Mouse (Mus musculus): ENCODE measurements at regions not wholly inside any gene's neighbourhood (a gene's known extent, or its start where the extent isn't known, plus 50 kb on each side); places are given as distances from the start of the nearest gene placed in this dataset.
A peak's percentile ranks its signal among the peaks of the same experiment; 100 is the strongest.

DNA sequence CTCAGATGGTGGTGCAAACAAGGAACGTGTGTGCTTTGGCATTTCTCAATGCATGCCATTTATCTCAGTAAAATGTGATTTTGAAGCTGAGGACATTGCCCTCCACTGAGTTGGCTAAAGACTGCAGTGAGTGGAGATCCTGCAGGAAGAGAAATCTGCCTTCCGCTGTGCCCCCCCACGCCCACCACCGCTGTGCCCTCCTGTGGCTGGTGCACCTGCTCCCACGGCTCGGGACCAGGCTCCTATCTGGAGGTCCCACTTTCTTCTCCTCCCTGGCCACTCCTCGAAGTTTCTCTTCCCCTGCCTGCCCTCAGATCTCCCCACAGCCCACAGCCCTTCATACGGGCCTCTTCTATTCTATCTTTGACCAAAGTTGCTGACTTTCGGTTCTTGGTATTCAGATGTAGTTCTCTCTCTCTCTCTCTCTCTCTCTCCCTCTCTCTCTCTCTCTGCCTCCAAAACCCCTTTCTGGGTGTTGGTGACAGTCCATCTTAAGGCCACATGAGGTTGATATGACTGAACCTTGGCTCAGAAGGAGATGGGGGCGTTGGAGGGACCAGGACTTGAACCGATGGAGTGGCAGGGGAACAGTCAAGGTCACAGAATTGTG is 139.2 kb downstream of the Cdc5l start:
- DNase-seq (ENCODE audit: extremely low spot score in 1 of 2, low spot score in 1 of 2), result no peak

DNA sequence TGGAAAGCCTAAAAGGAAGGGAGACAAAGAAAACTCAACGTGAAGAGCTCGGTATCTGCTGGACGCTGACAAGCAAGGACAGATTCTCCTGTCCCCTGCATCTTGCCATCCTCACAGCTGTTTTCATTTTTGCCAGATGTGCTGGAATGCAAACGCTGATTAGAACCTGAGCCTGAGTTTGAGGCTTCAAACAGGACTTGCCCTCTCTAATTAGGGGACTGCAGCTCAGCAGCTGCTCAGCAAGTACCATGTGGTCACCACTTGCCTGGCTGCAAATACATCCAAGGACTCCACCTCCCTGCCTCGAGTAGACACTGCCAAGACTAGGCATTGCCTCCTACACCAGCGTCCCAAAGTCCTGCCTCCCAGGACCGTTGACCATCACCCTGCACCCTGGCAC is 140.7 kb downstream of the Cdc5l start:
- no peak for DNase-seq (ENCODE audit: extremely low spot score in 1 of 2, low spot score in 1 of 2)

DNA sequence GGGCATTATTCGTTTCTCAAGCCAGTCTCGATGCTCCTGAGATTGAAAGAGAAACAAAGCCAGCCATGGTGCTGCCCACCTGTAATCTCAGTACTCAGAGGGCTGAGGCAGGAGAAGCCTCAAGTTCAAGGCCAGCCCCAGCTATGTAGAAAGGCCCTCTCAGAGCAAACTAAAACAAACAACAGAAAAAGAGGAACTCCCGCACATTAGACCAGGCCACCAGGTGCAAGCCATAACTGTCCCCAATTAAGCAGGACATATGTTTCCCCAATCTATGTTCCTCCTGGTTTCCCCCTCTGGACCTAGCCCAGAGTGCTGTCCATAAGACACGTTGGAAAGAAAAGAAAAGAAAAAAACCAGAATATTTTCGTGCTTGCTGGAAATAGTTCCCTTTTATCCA is 142.5 kb downstream of the Cdc5l start:
- DNase-seq (ENCODE audit: extremely low spot score in 1 of 2, low spot score in 1 of 2), result no peak

DNA sequence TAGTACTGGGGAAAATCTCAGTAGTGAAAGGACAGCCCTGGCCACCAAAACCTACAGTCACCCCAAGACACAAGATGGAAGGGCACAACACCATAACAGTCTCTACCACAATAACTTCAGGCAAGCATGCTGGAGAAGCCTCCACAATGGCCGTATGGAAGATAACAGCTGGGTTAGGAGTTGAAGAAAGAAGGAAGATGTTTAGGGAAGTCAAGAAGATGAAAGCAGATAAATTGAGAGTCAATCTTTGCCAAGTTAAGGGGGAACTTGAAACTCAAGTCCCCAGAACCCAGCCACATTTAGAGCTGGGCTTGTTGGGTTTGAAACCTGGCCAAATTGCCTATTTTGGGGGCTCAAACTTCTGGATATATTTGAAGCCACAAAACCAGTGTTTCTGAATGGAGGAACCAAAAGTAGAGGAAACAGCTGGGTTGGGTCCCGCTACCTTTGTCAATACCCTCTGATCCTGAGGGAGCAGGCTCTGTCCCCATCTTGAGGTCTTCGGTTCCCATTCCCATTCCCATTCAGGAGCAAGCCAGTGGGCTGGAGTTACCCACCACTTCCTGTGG is 147.8 kb downstream of the Cdc5l start:
- DNase-seq (ENCODE audit: extremely low spot score in 1 of 2, low spot score in 1 of 2), result no peak

DNA sequence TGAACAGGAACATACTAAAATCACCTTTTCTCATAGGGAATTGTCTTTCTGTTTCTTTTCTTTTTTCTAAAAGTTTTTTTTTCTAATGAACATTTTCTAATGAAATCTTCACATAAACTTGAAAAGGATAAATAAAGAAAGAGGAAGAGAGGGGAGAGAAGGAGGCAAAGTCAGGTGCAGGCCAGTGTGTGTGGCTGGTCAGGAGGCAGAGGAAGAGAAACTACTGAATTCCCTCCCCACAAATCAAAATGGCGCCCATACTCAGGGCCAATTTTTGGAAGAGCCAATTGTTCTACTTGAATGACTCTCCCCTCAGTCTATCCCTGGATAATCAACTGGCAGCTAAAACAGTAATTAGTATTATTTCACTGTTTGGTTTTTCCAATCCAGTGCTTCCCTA is 152.0 kb downstream of the Cdc5l start:
- DNase-seq (ENCODE audit: extremely low spot score in 1 of 2, low spot score in 1 of 2), result no peak

DNA sequence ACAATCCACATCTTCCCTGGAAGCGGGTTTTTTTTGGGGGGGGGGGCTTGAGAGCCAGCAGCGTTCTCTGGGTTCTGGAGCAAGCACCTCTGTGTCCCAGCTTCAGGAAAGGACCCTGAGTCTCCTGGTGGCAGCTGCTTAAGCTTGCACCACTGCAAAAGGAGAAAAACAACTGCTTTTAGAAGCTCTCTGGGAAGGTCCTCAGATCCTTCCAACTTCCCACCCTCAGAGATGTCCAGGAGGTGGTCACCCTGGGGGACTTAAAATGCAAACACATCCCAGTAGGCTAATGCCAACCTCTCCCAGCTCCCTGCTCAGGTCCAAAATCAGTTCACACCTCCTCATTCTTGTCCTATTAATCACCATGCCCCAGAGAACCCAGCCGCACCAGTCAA is 153.7 kb downstream of the Cdc5l start:
- no peak for DNase-seq (ENCODE audit: extremely low spot score in 1 of 2, low spot score in 1 of 2)

DNA sequence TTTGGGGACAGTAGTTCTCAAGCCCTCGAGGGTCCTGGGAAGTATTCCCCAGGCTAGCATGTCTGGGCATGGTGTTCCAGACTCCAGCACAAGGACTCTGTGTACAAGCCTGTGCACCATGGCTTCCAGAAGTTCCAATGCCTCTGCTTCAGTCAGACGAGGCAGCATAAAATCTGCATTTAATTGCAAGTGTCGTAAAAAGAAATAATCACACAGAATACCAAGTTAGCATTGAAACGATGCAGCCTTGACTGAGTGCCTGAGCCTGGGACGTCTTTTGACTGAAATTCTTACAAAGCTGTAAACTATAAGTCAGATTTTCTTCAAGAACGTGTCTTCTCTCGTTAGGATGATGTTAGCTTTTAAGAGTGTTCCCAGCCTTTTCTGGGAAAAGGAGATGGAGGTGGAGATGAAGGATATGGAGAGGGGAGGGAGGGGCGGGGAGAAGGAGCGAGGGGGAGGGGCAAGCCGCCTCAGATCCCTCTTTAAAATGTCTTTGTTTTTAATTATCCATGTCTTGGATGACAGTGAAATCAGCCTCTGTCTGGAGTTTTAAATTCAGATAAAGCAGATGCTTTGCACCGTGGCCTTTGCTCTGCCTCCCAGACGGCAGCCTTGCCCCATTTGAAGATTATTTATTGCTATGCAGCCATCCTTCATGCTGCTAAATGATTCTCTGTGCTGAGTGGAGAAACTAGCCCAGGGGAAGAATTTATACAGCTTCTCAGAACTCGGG is 154.3 kb downstream of the Cdc5l start:
- no peak for DNase-seq (ENCODE audit: extremely low spot score in 1 of 2, low spot score in 1 of 2)

DNA sequence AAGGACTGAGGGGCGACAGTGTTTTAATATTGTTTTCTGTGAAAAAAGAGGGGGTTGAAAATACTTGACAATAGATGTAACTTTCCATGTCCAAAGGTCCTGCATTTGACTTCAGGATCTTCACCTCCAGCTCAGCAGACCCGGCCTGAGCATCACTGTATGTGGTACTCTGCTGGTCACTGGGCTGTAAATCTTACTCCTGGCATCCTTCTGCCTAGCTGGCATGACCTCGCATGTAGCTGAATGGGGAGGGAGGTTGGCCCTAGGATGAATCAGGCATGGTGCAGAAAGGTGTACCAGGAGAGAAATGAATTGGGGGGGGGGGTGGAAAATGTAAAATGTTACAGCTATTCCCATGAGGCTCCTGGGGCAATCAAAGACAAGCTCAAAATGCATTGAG is 156.0 kb downstream of the Cdc5l start:
- DNase-seq (ENCODE audit: extremely low spot score in 1 of 2, low spot score in 1 of 2), result no peak

DNA sequence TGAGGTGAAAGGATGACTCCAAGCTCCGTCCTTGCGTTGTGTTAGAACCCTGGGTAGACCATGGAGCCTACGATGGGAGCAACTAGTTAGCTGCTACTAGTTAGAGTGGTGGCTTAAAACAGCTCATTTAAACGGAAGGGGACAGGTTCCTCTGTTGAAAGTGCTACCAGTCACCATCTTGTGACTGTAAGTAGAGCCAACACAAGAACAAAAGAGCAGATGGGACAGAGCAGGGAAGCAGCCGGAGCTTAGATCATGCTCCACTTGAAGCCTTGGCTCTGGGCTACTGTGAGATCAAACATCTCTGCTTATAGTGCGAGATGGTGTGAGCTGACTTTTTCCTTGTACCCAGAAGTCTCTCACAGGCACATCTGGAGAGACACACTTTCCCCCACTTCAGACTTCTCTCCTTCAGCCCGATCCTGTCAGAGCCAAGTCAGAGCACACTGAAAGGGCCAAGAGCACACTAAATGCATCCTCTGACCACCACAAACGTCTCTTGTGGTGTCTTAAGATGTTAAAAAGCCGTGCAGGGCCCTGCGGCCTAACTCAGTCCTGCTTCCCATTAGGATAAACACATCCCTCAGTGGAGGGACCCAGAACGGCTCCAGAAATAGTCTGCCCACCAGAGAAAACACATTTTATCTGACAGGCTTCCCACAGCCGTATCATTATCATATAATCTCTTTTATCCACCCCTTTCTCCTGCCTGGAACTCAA is 156.7 kb downstream of the Cdc5l start:
- DNase-seq (ENCODE audit: extremely low spot score in 1 of 2, low spot score in 1 of 2), result no peak

DNA sequence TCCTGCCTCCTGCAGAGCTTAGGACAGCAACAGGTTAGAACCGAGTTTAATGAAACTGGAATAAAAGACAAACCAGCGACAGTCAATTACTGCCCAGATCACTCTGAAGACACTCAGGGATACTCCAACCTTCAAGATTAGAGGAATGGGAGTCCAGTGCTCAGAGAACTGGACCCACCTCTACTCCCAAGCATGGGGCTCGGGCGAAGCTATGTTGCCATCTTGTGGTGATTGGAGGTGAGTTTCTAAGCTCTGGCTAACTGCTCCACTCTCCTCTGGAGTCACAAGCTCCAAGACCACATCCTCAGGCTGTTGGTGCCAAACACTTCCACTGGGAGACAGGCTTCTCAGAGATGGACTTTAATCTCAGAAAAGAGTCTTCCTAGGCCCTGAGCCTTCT is 158.6 kb downstream of the Cdc5l start:
- DNase-seq (ENCODE audit: extremely low spot score in 1 of 2, low spot score in 1 of 2), result no peak

DNA sequence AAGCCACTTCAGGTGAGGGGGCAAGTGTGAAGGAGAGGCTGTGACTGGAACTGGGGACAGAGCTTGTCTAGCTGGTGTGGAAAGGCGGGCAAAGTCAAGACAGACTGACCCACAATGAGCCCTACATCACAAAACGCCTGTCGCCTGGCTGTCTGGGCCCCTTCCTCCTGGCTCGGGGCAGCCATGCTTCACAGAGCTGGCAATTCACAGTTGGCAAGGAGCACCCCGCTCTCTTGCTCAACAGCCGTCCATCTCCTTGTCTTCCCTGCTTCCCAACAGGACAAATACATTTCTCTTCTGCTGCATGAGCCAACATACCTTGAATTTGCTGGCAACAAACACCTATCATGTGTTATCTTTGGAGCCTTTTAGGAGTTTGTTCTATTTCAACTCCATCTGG is 166.8 kb downstream of the Cdc5l start:
- no peak for DNase-seq (ENCODE audit: extremely low spot score in 1 of 2, low spot score in 1 of 2)

DNA sequence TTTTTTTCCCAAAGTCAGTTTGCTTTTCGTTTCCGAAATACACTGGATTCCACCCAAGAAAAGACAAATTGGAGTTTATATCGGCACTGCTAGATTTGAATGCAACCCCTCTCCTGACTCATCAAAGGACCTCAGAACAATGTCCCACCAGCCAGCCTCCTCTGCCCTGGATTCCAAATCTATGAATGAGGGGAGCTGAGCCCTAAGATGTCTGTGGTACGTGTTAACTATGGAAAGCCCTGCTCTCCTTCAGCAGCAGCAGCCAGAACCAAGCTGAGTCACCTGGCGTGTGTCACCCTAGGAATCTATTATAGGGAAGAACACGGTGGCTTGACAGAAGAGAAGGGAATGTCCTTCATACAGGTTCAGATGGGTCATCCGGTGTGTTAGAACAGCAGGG is 167.9 kb downstream of the Cdc5l start:
- no peak for DNase-seq (ENCODE audit: extremely low spot score in 1 of 2, low spot score in 1 of 2)

DNA sequence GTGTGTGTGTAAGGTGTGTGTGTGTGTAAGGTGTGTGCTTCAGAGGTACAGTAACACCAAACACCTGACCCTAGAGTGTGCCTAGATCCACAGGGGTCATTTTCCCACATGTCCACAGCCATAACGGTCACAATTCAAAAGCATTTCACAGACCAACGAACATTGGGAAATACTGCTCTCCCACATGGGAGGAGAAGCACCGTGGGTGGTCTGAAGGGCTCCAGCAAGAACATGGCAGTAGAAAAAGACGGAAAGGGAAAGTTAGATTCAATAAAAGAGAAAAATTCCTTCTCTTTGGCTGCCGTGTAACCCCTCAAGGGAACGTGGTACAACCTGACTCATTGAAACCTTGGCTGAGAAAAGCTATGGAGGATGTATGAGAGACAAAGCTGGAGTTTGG is 169.1 kb downstream of the Cdc5l start:
- DNase-seq (ENCODE audit: extremely low spot score in 1 of 2, low spot score in 1 of 2), result no peak

DNA sequence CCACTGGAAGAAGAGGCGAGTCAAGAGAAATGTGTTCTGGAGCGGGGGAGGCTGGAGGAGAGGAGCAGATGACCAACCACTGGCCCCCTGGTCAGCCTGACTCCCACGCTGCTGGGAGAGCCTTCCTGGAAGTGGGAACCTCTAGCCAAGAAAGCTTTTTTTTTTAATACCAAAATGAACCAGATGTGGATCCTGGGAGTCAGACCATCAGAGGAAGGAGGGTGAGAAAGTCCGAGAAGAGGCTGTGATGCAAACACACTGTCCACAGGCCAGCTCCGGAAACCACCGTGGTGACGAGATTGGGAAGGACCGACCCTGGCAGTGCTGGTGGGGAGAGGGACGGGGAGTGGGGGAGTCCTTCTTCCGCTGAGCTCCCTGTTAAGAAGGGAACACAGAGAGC is 173.1 kb downstream of the Cdc5l start:
- no peak for DNase-seq (ENCODE audit: extremely low spot score in 1 of 2, low spot score in 1 of 2)

DNA sequence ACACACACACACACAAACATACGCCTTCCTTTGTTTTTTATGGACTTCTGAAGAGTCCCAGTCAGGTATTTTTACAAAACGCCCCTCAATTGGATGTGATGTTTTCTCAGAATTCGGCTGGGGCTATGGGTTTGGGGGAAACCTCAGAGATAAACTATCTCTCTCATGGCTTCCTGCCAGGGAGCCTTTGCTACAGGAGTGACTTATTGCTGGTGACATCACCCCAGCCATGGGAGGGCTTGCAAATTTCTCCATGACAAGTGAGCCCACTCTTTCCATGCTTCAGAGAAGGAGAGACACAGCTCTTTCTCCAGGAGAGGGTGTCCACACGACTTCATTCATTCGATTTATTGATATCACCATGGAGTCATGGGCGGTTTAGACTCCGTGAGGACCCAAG is 175.5 kb downstream of the Cdc5l start:
- no peak for DNase-seq (ENCODE audit: extremely low spot score in 1 of 2, low spot score in 1 of 2)

DNA sequence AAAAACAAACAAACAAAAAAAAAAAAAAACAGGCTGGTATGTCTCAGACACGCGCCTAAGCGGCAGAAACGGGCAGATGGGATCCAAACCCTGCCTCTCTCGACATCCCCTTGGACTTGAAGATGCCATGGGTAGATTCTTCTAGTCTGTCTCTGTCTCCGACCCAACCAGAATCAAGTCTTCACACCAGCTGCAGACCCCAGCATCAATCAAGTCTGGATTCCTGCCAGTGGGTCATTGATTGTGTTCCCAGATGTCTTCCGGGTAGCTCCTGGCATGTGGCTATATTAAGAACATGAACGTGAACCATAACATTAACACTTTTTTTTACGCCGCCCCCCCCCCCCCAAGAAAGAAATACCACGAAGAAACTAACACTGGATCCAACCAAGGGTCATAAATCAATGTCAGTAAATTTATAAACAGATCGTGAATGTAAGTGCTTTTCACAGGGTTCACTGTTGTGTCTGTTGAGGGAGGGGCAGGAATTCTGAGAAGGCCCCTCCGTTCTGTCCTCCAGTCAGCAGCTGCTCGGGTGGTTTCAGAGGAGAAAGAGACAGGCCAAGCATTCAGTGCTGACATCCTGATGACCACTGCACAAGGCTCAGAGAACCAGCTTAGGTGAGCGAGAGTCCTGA is 180.8 kb downstream of the Cdc5l start:
- no peak for DNase-seq (ENCODE audit: extremely low spot score in 1 of 2, low spot score in 1 of 2)

DNA sequence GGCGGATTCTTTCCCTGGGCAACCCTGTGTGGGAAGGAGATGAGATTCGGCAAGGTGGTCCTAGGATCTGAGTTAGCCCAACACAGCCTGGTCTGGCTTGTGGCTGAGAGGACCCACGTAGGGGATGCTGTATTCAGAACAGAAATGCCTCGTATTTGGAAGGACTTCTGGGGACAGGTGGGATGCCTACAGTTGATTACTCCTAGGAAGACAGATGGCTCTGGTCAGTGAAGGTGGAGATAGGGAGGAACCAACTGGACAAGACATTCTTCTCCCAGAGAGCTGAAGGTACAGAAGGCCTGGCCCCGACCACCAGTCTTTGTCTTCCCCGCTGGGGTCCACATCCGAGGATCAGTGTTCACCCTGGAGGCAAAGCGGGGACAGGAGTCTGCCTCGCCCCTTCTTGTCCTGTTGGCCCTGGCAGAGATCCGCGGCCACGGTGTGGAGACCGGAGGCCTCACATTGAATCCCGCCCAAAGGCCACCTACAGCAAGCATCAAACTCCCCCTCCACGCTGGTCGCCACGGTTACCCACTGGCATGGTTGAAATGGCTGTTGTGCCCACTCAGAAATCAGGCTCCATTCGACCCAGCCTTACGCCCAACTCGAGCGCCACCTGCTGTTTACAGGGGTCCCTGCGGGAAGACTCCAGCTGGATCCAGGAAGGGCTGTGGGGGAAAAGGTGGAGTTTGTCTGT is 182.4 kb downstream of the Cdc5l start:
- peak in 1 of 2 experiments; percentile 87 for DNase-seq (ENCODE audit: extremely low spot score in 1 of 2, low spot score in 1 of 2)

DNA sequence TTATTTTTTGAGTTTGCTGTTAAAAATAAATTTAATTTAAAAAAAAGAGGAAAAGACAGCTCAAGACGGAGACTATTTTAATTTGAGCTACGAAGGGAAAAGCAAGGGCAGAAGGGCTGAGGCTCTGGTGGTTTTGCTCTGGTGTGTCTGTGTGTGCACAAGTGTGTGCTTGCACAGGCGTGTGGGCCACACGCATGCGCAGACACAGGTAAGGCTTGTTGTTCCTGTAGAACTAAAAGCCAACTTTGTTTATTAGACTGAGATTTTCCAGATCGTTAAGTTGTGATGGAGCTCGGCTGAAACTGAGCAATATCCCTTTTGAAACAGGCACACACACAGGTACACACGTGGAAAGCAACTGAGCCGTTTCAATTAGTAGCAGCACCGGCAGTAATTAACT is 183.1 kb downstream of the Cdc5l start:
- DNase-seq (ENCODE audit: extremely low spot score in 1 of 2, low spot score in 1 of 2), result no peak

DNA sequence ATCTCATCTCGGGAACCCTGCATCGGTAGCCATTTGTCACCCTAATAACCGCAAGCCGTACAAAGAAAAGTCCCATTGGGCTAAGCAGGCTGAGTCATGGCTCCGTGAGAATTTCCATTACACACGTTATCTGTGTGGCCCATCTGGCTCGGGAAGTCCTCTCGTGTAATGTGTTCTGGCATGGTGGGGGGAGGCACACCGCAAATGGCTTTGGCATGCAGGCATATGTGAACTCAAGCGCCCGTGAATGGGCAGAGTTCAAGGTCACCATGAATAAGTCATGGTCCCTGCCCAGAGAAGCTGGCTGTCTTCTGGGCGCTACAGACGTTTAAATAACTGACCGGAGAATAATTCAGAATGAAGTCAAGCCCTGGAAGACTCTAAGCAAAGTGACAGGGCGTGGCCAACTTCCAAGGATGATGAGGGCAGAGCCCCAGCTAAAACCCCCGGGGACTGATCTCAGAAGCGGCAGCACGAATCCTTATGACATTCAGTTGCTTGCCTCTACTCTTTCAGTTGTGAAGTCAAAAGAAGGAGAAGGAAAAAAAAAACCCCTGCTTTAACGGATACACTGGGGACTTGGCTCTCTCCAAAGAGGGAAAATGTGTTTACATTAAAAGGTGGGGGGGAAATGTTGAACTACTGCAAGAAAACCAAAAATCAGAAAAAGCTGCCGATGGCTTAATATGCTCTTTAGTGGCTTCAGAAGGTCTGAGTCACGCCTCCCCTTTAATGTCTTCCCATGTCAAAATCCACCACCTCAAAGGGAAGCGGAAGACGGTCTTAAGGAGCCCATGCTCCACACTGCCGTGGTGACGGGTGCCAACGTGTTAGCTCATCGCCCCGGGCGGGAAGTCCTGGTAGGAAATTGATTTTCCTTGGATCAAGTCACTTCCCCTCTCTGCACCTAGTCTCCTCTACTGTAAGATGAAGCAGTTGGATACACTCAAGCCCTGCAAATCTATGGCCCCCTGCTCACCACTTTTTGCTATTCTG is 186.1 kb downstream of the Cdc5l start:
- no peak for DNase-seq (ENCODE audit: extremely low spot score in 1 of 2, low spot score in 1 of 2)

Measured in frontal cortex, adult 2 months (tissue).